Mouse (Mus musculus): ENCODE results near the gene Cyp8b1.

The Cyp8b1 gene

DNA sequence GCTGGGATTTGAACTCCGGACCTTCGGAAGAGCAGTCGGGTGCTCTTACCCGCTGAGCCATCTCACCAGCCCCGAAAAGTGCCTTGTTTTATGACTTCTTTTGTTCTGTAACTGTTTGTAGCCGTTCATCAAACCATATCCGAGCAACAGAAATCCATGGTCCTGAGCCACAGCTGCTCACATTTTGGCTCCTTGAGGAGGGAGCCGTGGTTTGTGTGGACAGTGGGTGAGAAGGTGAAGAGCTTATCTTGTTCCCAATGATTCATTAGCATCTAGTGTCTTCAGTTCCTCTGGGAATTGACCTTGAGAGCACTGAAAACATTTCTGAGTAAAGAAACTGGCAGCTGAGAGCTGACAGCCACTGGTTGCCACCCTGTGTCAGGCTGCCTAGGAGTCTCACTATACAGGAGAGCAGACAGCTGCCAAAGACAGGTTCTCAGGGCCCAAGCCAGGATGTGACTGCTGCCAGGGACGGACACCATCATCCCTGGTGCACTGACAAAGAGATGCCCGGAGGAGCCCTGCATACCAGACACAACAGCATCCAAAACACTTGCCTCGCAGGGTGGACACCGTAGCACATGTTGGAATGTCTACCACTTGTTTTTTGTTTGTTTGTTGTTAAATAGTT lies 23.9 kb downstream of the Cyp8b1 start:
- no peak for DNase-seq (ENCODE audit: low read depth, low spot score)

DNA sequence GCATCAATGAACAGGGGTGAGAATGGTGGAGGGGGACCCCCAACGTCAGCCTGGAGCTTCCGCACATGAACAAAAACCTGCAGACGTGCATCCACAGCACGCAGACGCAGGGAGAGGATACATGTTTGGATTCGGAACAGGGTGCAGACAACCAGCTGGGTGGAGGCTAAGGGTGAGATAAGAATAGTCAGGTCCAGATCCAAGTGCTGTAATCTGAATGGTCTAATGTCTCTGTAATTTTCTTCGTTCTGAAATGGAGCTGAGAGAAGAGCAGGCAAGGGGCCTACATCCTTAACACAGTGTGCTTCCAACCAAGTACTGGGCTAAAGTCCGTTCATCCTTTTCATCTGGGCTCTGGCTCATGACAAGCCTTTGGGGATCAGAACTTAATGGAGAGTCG lies 24.8 kb downstream of the Cyp8b1 start:
- DNase-seq (ENCODE audit: low read depth, low spot score), result no peak

DNA sequence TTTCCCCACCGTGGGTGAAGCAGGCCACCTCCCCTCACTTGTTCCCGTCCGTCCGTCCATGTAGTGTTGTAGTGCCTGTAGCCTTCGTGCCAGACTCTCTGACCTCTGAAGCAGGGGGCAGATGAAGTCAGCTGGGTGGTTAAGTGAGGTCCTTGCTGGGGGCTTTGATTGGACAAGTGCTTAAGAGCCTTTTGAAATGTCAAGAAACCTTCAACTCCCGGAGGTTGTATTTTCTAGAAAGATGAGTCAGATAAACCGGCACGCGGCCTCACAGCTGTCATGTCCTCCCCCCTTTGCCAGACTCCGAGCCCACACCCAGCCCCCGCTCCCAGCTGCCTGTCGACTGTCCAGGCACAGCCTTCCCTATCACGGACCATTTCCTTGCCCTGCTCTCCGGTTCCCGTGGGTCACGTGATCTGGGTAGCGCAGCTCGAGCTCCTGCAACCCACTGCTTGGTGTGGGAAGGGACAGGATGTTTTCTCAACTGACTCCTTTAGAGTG lies 25.6 kb downstream of the Cyp8b1 start:
- no peak for DNase-seq (ENCODE audit: low read depth, low spot score)

DNA sequence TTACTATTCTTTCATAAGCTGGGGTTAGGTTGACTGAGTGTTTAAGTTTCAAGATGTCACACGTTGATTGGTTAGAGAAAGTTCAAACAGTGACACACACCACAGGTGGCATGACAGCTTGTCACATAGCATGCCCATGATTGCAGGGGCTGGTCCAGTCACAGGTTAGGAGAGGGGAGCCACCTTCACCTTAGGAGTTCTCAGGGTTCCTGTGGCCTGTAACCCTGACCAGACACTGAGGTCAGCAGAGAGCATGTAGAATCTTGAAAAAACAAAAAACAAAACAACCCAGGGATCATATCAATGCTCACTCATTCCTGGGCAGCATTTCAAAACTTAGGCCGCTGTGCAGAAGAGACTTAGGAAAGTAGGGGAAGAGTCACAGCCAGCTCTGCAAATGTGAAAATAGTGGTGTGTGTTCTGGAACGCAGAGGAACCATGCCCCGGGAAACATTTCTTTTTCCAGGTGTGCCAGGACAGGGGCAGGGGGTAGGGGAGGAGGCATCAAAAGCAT lies 26.1 kb downstream of the Cyp8b1 start:
- DNase-seq (ENCODE audit: low read depth, low spot score), result no peak

DNA sequence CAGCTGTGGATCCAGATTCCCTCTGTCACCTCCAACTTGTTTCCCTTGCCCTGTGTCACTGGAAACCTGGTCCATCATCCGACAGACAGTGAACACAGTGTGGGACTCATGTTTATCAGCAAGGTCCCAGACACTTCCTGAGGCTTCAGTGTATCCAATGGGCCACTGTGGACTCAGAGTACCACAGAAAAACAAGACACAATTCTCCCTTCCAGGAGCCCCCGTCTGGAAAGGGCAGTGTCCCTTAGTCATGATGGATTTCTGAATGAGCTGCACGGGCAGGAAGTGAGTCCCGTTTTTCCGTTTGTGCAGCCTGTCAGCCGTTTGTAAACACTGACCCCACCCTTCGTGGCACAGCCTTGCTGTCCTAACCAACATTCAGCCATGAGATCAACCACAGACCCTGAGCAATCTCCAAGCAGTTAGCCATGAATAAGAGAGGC lies 34.1 kb downstream of the Cyp8b1 start:
- no peak for DNase-seq (ENCODE audit: low read depth, low spot score)

DNA sequence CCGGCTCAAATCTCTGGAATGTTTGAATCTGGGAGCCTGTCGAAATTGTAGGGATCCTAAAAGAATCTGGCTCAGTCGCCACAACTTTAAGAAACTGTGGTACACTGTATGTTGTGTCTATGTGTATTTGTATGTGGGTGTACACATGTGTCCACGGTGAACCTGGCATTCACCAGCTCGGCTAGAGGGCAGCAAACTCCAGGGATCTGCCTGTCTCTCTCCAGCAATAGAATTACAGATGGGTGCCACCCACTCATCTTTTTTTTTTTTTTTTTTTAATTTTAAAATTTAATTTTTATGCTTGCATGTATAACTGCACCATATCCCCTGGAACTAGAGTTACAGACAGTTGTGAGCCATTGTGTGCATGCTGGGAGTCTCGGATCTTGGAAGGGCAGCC lies 34.8 kb downstream of the Cyp8b1 start:
- DNase-seq (ENCODE audit: low read depth, low spot score), result no peak

DNA sequence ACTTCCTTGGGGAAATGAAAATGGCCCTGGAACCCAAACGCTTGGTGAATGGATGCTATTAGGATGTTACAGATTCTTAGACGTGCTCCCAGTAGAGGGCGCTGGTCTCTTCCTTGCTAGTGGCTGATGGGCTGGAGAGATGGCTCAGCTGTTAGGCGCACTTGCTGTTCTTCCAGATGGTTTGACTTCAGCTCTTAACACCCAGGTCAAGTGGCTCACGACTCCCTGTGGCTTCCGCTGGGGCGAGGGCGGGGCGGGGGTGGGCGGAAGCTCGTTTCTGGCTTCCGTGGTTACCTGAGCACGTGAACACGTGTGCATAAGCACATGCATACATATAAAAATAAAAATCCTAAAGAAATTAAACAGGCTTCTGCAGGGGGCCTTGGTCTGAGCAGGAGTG lies 35.3 kb downstream of the Cyp8b1 start:
- DNase-seq (ENCODE audit: low read depth, low spot score), result no peak

DNA sequence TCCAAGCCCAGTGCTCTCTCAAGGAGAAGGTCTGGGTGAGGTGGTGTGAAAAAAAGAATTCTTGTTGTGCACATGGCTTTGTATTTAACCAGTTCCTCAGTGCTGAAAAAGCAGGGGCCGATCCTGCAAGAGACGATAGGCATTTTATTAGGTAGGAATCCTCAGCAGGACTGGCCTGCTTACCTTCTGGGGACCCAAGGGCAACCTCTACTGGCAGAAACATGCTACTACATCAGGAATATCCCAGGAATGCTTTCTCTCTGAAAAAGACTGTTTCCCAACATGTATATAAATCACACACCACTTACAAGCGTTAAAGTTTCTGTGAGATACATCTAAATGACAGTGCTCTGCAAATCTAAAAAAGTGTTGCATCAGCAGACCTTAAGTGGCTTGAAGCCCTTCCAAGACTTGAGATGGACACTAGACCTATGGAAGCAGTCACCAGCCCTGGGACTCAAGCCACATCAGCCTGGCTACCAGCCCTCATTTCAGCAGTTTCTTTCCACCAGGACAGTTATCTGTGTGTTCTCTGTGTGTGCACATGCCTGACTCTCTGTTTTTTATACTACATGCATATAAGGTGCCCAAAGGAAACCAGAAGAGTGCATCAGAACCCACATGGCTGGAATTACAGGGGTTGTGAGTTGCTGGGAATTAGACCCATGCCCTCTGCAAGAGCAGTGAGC lies 38.9 kb downstream of the Cyp8b1 start:
- no peak for DNase-seq (ENCODE audit: low read depth, low spot score)

DNA sequence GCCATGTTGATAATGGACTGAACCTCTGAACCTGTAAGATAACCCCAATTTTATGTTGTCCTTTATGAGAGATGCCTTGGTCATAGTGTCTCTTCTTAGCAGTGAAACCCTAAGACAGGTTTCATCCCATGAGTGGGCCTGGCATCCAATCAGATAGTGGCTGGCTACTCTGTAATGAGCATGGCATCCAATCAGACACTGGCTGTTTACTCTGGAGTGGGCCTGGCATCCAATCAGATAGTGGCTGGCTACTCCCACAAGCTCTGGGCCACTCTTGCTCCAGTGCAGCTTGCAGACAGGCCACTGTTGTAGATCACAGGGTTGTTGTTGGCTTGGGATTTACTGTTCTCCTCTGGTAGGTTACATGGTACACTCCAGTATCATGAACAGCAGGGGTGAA lies 42.5 kb downstream of the Cyp8b1 start:
- no peak for DNase-seq (ENCODE audit: low read depth, low spot score)

DNA sequence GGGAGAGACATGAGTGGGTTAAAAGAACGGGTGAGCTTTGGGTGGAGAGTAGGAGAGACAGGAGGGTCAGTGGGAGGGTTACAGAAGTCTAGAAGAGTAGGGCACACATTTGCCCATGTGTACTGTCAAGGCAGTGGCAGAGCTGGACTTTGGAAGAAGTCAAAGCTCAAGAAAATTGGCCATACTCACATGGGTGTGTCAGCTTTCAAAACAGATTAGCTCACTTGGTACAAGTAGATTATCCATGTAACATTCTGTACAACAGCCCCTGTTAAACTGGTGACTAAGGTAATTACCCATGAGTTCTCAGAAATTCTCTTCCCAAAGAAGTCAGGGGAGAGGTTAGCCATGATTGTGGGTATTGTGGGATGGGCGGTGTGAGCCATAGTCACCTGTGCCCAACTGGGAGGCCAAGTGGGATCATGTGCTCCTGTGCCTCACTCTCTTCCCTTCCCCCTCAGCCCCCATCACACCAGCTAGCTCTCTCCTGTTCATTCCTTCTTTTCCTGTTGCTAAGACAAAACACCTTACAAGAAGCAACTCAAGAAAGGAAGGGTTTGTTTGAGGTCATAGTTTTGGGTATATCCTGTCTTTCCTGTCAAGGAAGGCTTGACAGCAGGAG lies 43.9 kb downstream of the Cyp8b1 start:
- no peak for DNase-seq (ENCODE audit: low read depth, low spot score)

DNA sequence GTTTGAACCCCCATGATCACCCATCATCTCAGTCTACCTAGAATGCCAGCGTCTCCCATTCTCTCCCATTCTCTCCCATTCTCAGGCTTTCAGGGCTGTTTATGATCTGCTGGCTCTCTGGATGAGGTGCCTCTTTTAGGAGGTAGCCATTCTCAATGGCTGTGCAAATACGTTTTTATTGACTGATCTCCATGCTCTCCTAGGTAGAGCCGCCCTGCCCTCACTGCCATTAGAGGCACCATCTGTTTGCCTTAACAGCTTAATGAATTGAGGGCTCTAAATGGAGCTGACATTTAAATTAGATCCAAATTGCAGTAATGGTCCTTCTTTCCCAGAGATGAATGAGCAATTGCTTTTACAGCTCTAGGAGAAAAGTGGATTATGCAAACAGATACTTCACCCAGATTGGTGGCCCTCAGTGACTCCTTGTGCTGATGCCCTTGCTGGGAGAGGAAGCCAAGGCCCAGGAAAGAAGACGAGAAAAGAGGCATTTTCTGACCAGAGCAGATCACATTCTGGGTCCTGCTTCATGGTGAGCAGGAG lies 46.1 kb downstream of the Cyp8b1 start:
- no peak for DNase-seq (ENCODE audit: low read depth, low spot score)

DNA sequence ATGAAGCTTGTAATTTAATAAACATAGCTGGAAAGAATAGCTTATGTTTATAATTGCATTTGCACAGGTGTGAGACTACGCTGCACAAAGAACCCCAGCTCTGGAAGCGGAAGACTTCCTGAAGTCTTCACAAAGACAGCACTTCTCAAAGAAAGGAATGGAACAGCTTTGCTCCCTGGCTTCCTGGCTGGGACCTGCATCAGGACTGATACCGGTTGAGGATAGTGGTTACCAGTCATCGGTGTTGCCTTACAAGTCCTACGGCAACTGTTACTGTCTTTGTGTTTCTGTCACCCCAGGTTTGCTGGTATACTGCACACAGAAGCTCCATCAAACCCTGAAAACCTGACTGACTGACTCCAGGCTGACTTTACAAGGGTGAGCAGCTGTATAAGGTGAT lies 46.7 kb downstream of the Cyp8b1 start:
- no peak for DNase-seq (ENCODE audit: low read depth, low spot score)

DNA sequence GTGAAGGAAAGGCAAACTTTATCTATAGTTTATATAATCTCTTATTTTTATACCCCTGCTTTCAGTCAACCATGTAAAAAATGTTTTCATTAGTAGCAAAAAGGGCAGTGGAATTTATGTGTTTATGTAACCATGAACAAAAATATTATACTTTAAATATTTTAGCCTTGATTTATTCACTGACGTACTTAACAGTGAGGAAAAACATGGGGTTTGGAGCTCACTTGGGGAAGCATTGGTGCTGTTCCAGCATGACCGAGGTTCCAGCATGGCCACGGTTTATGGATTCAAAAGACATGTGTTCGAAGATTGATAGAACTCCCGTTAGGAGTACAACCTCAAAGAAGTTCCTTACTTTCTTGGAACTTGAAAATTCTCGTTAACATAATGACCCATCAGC lies 47.9 kb downstream of the Cyp8b1 start:
- no peak for DNase-seq (ENCODE audit: low read depth, low spot score)

DNA sequence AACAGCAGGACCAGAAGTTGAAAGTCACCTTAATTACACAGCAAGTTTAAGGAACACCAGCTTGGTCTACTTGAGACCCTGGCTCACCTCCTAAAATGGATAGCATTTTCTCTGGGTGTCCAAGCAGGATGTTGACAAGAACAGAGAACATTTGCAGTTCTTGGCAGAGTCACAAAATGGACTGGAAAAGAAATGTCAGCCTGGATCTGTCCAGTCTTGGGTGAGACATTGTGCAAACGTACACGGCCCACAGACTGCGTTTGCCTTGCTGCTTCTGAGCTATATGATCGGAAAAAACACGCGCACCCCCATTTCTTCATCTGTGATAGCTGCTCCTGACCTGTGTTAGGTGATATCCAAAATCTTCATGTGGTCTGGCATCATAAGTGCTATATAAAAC lies 48.5 kb downstream of the Cyp8b1 start:
- no peak for DNase-seq (ENCODE audit: low read depth, low spot score)

DNA sequence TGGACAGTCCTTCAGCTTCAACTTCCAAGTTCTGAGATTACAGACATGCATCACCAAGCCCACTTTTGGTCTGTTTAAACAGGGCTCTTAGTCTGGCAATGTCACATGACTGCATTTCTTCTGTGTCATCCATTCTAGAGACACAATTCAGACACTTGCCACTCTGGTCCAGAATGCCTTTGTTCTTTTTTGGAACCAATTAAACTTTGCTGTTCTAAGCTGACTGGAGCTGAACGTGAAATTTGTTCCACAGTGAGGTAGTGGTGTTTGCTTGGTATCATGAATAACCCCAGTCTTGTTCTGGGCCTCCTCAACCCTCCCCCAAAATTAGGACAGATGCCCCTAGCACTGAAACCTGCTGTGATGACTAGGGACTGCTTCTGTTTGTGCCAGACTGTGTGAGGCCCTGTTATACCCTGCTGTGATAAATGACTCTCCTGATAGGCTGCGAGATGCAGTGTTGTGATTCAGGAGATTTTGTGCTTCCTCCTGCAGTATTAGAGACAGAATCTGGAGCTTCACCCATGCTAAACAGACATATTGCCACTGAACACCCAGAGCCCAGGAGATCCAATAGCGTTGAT lies 50.6 kb downstream of the Cyp8b1 start:
- no peak for DNase-seq (ENCODE audit: low read depth, low spot score)

DNA sequence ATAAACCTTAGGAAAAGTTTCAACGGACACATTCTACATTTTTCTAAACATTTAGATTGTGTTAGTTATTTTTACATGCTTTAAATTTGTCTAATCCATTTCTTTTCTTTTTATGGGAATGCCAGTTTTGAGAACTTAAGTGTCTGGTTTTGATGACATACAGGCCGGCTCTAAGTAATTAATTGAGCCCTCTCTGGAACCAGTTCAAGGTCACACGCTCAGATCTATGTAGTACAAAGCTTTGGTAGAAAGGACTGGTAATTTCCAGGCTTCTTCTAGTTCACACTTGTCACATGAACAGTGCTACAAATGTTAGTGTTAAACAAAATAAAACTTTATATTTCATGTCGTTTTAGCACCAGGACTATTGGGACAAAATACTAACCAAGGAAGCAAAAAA lies 51.3 kb downstream of the Cyp8b1 start:
- DNase-seq (ENCODE audit: low read depth, low spot score), result no peak
